Mouse (Mus musculus) cerebellum, adult 2 months (tissue): ENCODE measurements around the gene Fam151b. TPM values are rescaled to one million over a fixed set of nuclear protein-coding genes. Genes with fewer than 3 reads are reported as not detected.

ENCODE experiments used
- DNase-seq, 2 experiments: peaks; one replicate each; pipeline ENCODE4 v3.0.0; 2021
- H3K27ac ChIP-seq: fragments of 200-500 bp; 2 replicates; pipeline ENCODE4 v1.5.1; 2012; ENCODE audit warnings: low read length, control low read depth, inconsistent platforms; ENCODE audit not compliant: insufficient read depth
- H3K27me3 ChIP-seq: fragments of 200-500 bp; 2 replicates; pipeline ENCODE4 v1.6.1; 2012; ENCODE audit warnings: inconsistent platforms, mild to moderate bottlenecking, low read length, moderate library complexity; ENCODE audit not compliant: control insufficient read depth, insufficient read depth
- H3K4me1 ChIP-seq: fragments of 200-500 bp; 2 replicates; pipeline ENCODE4 v1.6.1; 2011; ENCODE audit warnings: low read length; ENCODE audit not compliant: control insufficient read depth, insufficient read depth
- H3K4me3 ChIP-seq: fragments of 200-500 bp; replicated peaks from 2 replicates; pipeline ENCODE3; 2011; ENCODE audit warnings: mild to moderate bottlenecking, low read depth, low read length, control low read depth; ENCODE audit not compliant: insufficient read depth
- CTCF ChIP-seq: fragments of 200-500 bp; IDR thresholded peaks from 2 replicates; pipeline ENCODE4 v1.5.1; 2011; ENCODE audit warnings: low read depth, mild to moderate bottlenecking, control low read depth, low read length, moderate library complexity, borderline replicate concordance; ENCODE audit not compliant: insufficient read depth
- POLR2A ChIP-seq: fragments of 200-500 bp; IDR thresholded peaks from 2 replicates; pipeline ENCODE4 v1.6.1; 2011; ENCODE audit warnings: low read length, control low read depth, borderline replicate concordance; ENCODE audit not compliant: insufficient read depth
- WGBS: fragments of 180-500 bp; shearing (Covaris S2); methylation state at CpG from one replicate; pipeline ENCODE4 v1.1.7; 2018; 5-methylcytosine and 5-hydroxymethylcytosine counted together
- polyA plus RNA-seq: library from polyadenylated mRNA; depleted of rRNA; stranded (reverse); fragments of >200 nt; gene quantifications from 2 replicates; pipeline ENCODE4 v1.2.3, GENCODE M21; 2012; rRNA removed

The Fam151b gene
- polyA plus RNA-seq, 1 experiment, result 7.4 TPM

GRCm38 (mm10) chr13:92402063-92402462 lies 81.8 kb downstream of the Fam151b start:
- TF ChIP-seq POLR2A, result no peak
- peak; percentile 21; the same call in 1 of the 2 replicates for TF ChIP-seq CTCF
- no peak overlapping the region for H3K4me3 ChIP-seq
- no peaks in the 10 kb centered on the region for H3K27me3 ChIP-seq
- H3K27ac ChIP-seq, result no peak overlapping the region
- no peak for DNase-seq
- H3K4me1 ChIP-seq, result peaks cover 8% of the 10 kb centered on the region
- WGBS, result 15% methylated on average over 2 of the region's 2 CpGs

Other genes starting within 250 kb of the Fam151b start
- not detected in 2 replicates for gene Gm20379, start 178.0 kb downstream of the Fam151b start, polyA plus RNA-seq
- gene Dhfr, start 129.3 kb downstream of the Fam151b start, polyA plus RNA-seq, result 2.8 TPM in 2 replicates
- gene Msh3, start 129.0 kb downstream of the Fam151b start, polyA plus RNA-seq, result 23.7 and 25.1 TPM in 2 replicates
- 22.4 and 23.9 TPM in 2 replicates for gene Ankrd34b, start 58.1 kb downstream of the Fam151b start, polyA plus RNA-seq
- 13.6 and 15.0 TPM in 2 replicates for gene Zfyve16, start 46.9 kb upstream of the Fam151b start, polyA plus RNA-seq
- gene Spz1, start 92.2 kb upstream of the Fam151b start, polyA plus RNA-seq, result not detected in 2 replicates
- 48.1 and 50.7 TPM in 2 replicates for gene Serinc5, start 127.1 kb upstream of the Fam151b start, polyA plus RNA-seq